Mouse (Mus musculus) urinary bladder, postnatal 25 days (tissue): ENCODE data around the gene Rnd2.
A peak's percentile ranks its signal among the peaks of the same experiment; 100 is the strongest.
"Not testable (repeated sequence)": the region's sequence is repeated elsewhere in the genome, so short reads cannot be mapped to it uniquely, and the experiment has no call there.

Experiments
- DNase-seq: peaks from one replicate; pipeline ENCODE4 v3.0.0; 2022; ENCODE audit warnings: low spot score

Rnd2 gene

GRCm38 (mm10) chr11:101464211-101465100 lies at the start of gene Rnd2:
TSS of gene Rnd2 (plus strand) at chr11:101464999.
- DNase-seq: peak; percentile 62

GRCm38 (mm10) chr11:101415306-101415705 lies 49.5 kb upstream of the Rnd2 start:
- no peak for DNase-seq

GRCm38 (mm10) chr11:101416433-101417100 lies 48.2 kb upstream of the Rnd2 start:
- DNase-seq: no peak

DNA sequence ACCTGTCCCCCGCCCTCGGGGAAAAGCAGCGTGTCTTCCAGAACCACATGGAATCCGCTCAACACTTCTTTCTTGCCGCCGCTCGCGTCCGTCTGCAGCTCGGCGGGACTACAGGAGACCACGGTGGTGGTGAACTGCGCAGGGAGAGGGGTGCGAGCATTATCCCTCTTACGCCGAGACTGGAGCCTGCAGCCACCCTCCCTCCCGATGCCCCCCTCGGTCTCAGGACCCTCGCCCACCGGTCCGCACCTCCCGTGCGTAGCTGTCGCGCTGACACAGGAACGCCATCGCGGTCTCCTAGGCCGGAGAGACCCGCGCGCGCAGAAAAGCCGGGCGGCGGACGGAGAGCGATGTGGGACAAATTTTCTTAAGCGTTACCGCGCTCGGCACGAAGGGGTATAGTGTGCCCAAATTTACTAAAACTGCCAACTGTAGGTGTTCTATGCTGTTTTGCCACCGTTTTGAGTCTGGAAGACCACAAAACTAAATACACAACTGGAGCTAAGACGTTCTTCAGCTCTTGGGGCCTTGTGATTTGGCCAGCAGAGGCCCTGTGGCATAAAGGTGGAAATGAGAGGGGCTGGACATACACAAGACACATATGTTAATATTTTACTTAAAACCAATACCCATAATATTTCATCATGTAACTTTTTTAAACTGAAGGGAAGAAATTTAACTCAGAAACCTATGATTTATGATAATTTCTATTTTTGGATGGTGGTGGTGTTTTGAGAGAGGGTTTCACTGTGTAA lies 47.5 kb upstream of the Rnd2 start, which contains the start of gene Aarsd1:
TSS of gene Aarsd1 (minus strand) at position 515 of the 755 bp plus-strand sequence.
- peak; percentile 90 for DNase-seq

DNA sequence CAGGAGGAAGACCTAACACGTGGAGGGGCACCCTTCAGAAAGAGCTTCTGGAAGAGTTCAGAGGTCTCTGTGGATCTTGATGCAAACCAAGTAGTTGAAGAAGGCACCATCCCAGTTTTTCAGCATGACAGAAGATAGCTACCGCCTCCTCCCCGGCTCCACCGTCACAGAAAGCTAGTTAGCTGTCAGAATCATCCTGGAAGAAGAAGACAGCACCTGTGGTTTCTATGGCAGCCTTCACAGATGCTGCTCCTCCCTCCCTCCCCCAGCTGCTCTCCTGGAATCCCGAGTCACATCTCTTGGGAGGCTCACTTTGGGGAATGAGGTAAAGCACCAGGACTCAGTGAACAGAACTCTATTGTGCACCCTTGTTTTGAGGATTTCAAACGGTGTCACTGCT lies 45.8 kb upstream of the Rnd2 start:
- DNase-seq: no peak

DNA sequence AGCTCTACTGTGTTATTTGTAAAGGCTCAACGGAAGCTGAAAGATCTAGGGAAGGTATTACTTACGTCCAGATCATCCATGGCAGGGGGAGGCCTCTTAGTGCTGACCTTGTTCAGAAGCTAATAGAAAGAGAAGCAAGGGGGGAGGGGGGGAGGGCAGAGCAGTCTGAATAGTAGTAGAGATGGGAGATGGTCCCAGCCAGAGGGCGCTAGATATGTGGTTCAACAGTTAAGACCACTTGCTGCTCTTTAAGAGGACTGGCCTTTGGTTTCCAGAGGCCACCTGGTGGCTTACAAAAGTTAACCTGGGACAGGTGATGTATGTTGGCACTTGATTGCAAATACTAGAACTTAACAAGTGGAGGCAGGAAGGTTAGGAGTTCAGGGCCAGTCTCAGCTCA lies 45.2 kb upstream of the Rnd2 start:
- DNase-seq: no peak

GRCm38 (mm10) chr11:101420148-101420547 lies 44.7 kb upstream of the Rnd2 start:
- DNase-seq: no peak

DNA sequence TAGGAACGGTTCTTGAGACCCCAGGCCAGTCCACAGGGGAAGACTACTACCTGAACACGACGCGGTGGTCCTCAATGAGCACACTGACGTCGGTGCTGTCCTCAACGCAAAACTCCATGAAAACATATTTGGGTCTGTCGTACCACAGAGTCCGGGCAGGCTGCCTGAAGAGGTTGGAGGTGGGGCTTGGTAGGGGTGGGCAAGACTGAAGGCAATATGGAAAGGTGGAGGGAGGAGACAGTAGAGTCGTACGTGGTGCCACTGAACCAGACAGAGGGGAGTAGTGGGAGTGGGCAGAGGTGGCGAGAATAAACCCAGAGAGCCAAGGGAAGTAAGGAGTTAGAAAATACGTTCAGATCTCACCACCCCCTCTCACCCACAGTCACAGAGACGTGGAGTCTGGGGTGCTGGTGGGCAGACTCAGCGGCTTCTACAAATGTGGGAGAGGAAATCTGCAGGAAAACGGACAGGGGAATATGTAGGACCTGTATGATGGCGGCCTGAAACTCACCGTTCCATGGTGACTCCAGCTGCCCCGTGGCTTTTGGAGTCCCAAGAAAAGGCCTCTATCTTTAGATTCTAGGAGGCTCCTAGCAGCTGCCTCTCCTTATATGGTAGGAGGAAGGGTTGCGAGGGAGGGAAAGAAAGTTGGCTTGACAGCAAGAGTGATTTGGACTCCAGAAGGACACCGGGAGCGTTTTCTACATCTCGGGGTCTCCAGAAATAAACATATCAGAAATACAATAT lies 40.5 kb upstream of the Rnd2 start, which contains the start of gene Gm27029:
TSS of gene Gm27029 (minus strand) at position 692 of the 747 bp plus-strand sequence.
- no peak for DNase-seq

GRCm38 (mm10) chr11:101424925-101425813 lies 39.6 kb upstream of the Rnd2 start, which contains the start of the genes Rundc1 and Ptges3l:
TSS of gene Rundc1 (plus strand) at chr11:101425085.
TSS of gene Ptges3l (minus strand) at chr11:101425333.
- peak; percentile 99 for DNase-seq

DNA sequence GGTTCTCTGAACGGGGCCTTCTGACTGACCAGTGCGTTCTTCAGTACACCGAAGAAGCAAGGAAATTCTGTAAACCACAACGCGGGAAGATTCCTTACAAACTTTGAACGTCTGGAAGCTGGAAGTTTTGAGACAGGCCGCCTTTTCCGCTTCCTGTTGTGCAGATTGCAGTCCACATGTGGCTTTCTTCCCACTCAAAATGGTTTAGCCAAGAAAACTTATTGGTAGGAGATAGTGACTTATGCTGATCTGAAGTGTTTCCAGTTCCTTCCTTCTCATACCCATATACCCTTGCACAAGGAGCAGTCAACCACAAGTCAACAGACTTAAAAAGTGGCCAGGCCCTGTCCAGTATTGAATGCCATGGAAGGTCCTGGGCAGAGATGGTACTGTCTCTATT lies 38.6 kb upstream of the Rnd2 start:
- DNase-seq: no peak

DNA sequence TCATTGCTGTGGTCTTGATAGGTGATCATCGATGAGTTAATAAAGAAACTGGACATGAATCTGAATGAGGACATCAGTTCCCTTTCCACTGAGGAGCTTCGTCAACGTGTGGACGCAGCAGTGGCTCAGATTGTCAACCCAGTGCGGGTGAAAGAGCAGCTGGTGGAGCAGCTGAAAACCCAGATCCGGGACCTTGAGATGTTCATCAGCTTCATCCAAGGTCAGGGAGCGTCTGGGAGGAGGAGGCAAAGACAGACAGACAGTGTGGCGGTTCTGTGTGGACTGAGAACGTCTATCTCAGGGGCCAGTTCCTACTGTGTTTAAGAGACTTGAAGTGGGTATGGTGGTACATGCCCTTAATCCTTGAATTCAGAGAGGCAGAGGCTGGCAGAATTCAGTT lies 33.5 kb upstream of the Rnd2 start:
- no peak for DNase-seq

DNA sequence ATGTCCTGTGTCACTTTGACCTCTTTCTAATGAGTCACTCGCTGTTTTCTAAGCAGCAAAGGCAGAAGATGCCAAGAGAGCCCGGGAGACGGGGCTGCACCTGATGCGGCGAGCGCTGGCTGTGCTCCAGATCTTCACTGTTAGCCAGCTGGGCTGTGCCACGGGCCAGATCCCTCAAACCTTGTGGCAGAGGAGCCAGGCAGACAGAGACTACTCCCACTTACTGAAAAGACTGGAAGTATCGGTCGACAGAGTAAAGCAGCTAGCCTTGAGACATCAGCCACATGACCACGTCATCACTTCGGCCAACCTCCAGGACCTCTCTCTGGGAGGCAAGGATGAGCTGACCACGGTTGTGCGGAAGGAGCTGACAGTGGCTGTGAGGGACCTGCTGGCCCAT lies 31.4 kb upstream of the Rnd2 start:
- no peak for DNase-seq

GRCm38 (mm10) chr11:101435831-101436230 lies 29.0 kb upstream of the Rnd2 start:
- no peak for DNase-seq

DNA sequence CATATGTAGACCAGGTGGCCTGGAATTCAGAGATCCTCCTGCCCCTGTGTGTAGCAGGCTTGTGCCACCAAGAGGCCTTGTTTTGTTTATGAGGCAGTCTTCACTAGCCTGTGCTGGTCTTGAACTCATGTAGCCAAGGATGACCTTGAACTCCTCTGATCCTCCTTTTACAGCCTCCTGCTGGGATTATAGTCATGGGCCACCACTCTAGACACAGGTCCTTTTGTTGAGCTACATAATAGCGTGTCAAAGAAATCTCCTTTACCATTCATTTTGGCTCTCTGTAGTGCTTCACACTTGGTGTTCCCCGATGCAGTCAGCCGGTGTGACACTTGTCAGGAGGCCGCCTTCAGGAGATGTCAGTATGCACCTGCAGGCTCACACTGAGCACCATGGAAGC lies 27.9 kb upstream of the Rnd2 start:
- DNase-seq: no peak

DNA sequence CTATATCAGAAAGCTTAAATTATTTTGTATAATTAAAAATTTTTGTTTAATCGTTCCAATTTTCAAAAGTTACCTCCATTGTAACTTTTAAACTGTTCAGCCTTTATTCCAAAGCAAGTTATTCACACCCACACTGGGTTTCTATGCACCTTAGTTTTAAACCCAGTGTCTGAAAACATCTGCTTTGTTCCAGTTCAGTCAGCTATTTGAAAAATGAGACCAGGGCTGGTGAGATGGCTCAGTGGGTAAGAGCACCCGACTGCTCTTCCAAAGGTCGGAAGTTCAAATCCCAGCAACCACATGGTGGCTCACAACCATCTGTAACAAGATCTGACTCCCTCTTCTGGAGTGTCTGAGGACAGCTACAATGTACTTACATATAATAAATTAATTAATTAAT lies 26.8 kb upstream of the Rnd2 start:
- DNase-seq: not testable (repeated sequence)

GRCm38 (mm10) chr11:101441450-101442126 lies 23.2 kb upstream of the Rnd2 start:
- not testable (repeated sequence) for DNase-seq

- DNase-seq: peak; percentile 82
Observed at GRCm38 (mm10) chr11:101442127-101442693, 22.6 kb upstream of the Rnd2 start, which contains the start of gene Rpl27. TSS of gene Rpl27 (plus strand) at chr11:101442298.

- no peak for DNase-seq
Observed at GRCm38 (mm10) chr11:101442760-101443159, 22.0 kb upstream of the Rnd2 start.

DNA sequence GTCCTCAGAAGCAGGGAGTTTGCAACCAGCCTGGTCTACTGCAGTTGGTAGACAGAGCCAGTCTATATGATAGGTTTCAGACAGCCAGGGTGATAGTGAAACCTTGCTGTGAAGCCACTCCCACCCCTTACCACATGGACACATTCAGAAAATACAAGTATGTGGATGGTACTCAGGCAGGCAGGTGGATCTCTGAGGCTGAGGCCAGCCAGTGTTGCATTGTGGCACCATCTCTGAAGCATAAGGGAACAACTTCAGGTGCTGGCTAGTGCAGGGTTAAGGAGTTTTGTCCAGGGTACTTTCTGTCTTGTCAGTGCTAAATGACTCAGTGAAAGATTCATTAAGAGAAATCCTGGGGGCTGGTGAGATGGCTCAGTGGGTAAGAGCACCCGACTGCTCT lies 18.5 kb upstream of the Rnd2 start:
- no peak for DNase-seq
